Mouse (Mus musculus) cerebellum, postnatal 4 days (tissue): Measurements from ENCODE around the gene Nckap1l.

Source experiments
- DNase-seq, 2 experiments: peaks; one replicate each; pipeline ENCODE4 v3.0.0; 2022; ENCODE audit warnings: low spot score in 2 of 2, mixed read lengths in 1 of 2

Gene Nckap1l

GRCm38 (mm10) chr15:103500723-103501122, 47.1 kb downstream of the Nckap1l start:
- DNase-seq, result no peak

DNA sequence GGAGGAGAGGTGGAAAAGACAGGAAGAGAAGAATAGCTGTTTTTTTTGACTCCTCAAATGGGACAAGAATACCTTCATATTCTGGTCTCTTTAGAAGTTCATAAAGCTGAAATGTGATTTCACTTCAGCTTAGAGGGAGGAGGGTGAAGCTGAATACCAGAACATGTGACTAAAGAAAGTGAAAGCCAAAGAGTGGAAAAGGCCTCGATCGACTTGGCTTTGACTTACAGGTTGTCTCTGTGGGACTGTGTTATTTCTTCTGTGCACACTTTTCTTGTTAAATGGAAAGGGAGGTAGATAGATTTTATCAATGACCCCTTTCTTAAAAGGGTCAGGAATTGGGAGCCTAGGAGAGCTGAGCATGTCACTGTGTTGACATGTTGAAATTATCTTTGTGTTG, 47.6 kb downstream of the Nckap1l start:
- no peak for DNase-seq

- DNase-seq, result peak in 1 of 2 experiments; percentile 60
These were observed 49.0 kb downstream of the Nckap1l start, which contains the start of gene Pde1b for GRCm38 (mm10) chr15:103502435-103503250. Gene Pde1b, plus strand, starts transcription at chr15:103503034.

DNA sequence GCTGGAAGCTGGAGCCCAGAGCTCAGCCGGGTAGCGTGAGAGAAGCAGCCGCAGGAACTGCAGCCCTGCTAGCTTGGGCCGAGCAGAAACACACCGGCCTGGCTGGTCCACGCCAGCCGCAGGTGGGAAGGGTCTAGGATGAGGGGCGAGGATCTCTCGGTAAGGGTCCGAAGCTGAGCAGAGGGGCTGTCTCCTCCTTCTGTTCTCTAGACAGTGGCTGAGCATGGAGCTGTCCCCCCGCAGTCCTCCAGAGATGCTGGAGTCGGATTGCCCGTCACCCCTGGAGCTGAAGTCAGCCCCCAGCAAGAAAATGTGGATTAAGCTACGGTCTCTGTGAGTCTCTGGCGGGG, 49.6 kb downstream of the Nckap1l start:
- DNase-seq, result no peak

DNA sequence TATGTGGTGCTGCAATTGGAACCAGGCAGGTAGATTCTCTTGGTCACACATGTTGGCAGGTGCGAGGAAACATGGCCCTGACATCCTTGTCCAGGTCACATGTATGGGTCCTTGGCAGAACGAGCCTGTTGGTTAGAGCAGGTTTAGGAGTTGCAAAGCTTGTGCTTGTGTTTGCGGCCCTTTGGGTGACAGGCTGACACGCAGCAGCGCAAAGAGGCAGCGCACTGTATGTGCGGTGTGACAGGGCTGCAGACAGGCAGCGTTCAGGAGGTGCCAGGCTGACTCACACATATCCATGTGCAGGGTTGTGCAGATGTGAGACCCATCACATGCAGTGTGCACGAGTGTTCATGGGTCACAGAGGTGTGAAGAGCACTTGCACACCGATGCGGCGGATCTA, 50.1 kb downstream of the Nckap1l start:
- peak in 1 of 2 experiments; percentile 22 for DNase-seq

DNA sequence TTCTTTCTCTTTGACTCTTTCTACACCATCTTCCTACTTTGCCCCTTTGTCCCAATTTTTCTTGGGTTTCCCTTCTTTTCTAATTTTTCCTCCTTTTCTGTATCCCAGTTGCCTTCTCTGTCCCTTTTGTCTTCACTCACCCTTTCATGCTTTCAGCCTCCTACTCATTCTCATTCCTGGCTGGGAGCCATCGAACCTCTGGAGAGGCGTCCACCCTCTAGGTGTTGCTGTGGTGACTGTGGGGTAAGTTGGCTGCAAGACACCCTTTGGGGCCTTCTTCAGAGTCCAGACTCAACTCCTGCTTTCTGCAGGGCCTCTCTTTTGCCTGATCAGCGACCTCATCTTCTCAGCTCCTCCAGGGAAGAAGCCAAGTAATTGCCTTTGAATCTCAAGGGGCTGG, 55.7 kb downstream of the Nckap1l start:
- DNase-seq, result no peak

DNA sequence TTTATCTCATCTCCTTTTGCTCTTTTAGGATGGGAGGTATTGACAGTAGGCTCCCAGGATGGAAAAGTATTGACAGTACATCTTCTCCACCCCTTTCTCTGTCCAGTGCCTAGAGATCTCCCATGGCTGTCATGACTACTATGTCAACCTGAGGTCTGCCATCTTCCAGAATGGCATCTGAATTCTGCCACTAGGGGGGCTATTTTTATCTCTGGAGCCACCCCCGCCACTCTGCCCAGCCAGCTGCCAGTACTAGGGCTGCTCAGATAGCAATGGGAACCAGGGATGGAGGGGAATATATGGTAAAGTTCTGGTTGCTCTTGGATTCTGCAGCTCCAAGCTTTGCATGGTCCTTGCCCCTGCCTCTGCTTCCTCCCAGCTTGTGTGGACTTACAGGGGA, 58.1 kb downstream of the Nckap1l start:
- no peak for DNase-seq

DNA sequence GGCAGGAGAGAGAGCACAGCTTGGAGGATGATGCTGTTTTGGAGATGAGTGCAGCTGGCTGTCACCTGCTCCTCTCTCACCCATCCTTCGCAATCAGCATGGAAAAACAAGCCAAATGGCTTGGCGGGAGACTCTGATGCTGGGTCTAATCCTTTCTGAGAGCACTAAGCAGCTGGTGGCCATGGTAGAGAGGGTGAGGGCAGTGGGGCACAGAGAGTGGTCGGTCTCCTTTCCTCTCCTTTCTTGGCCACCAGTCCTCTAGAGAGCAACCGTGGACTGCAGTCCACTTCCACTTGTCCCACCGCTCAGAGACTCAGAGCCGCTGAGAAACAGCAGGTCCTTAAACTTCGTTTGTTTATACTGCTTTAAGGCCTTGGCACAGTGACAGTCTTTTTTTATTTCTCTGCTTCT, 60.0 kb downstream of the Nckap1l start:
- peak in 1 of 2 experiments; percentile 46 for DNase-seq

DNA sequence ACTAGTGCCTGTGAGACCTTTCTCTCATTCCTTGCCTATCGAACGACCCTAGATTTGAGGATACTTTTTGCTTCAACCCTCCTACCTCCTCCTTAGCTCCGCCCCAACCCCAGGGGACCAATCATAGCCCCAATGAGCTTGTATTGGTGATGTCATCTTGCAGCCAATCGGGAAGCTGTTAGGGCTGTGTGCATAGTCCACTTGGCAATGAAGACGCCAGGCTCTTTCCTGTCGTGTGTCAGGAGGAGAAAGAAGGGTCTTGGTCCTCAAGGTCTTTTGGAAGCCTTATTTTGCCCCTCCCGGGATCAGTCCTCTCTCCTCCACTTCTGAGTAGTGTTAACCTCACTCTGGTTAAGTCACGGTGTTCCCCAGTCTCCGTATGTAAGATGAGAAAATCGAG, 60.5 kb downstream of the Nckap1l start:
- peak in 1 of 2 experiments; percentile 80 for DNase-seq

DNA sequence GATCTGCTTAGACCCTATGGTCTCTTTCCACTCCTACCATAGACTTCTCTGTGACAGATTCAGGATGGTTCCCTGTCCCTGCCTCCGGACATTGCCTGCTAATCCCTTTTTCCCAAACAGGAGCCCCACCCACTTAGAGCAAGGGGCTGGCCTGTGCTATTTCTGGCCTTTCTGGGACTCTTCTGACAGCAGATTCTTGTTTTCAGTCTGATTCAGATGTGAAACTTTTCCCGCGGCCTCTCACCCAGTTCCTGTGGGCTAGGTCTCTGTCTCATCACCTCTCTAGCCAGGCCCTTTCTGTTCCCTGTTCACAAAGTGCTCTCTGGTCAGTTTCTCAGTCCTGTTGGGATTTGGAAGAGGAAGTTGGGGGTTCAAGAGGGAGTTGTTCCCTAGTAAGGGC, 61.3 kb downstream of the Nckap1l start:
- DNase-seq, result no peak

GRCm38 (mm10) chr15:103518600-103519385, 65.2 kb downstream of the Nckap1l start:
- peak in 1 of 2 experiments; percentile 59 for DNase-seq

GRCm38 (mm10) chr15:103519386-103520378, 66.1 kb downstream of the Nckap1l start:
- peak in 1 of 2 experiments; percentile 41 for DNase-seq

- no peak for DNase-seq
These were observed 69.0 kb downstream of the Nckap1l start for GRCm38 (mm10) chr15:103522458-103523099.

DNA sequence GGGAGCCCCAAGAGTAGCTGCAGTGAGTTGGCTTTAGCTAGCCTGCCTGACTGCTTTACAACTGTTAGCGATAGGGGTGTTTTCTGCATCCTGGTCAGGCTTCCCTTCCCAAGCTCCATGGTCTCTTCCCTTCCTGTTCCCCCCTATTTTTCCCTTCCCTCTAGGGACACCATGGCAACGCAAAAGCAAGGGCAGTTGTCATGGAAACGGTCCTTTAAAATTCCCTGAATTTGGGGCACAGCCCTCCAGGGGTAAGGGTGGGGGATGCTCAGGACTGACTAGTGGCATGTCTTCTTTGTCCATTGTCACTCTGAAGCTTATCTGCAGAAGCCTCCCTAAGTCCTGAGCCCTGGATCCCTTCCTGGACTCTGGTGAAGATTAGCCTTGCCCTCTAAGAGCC, 69.6 kb downstream of the Nckap1l start:
- no peak for DNase-seq

GRCm38 (mm10) chr15:103530372-103530771, 76.8 kb downstream of the Nckap1l start:
- DNase-seq, result peak; percentile 42 to 62

DNA sequence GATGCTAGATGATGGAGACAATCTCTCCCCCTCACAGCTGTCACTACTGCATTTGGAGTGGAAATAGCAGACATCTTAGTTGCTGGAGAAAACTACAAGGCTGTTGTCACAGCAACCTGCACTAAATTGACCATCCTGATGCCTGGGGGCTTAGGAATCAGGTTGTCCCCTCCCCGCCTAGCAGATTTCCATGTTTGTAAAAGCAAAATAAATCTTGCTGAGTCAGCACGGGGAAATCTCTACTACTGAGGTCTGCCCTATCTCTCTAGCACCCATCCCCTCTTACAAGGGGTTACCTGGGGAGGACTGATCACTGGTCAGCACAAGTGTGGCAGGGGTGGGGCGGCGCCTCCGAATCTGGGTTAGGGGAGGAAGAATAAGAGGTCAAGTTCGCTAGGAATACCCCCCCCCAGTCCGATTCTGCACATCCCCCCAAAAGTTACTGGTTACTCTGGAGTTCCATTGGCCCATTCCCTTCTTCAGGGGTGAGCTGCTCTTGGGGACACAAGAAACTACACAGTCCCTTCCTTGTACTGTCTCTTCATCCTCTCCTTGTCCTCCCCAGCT, 80.5 kb downstream of the Nckap1l start:
- peak in 1 of 2 experiments; percentile 19 for DNase-seq

DNA sequence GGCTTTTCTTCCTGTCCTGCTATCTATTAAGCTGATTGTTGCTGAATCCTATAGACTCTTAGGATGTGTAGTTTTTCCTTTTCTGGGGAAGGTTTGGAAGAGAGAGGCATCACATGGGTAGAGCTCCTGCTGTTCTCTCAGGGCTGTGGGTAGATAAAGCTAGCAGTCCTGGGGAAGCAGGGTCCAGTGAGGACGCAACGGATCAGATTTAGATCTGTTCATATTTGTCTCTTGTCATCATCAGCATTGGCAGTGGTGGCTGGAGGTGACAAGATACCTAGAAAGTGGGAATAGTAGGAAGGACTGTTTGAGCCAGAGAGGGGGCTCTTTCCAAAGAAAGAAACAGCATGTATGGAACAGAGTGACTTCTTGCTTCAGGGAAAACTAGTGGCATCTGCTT, 81.4 kb downstream of the Nckap1l start:
- DNase-seq, result no peak

DNA sequence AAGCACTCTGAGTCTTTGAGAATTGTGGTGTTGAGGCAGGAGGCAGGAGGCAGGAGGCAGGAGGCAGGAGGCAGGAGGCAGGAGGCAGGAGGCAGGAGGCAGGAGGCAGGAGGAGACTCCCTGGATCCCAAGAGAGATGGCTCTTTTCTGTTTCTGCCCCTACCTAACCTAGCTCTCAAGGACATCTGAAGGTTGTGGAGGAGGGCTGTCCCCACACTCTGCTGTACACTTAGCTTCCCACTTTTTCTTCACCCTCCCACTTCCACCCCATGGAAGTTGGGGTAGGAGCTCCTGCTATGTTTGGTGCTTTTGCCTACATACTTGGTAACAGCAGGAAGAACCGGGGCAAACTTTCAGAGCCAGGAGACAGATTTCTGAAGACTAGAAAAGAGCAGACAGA, 82.2 kb downstream of the Nckap1l start:
- peak in 1 of 2 experiments; percentile 8 for DNase-seq

DNA sequence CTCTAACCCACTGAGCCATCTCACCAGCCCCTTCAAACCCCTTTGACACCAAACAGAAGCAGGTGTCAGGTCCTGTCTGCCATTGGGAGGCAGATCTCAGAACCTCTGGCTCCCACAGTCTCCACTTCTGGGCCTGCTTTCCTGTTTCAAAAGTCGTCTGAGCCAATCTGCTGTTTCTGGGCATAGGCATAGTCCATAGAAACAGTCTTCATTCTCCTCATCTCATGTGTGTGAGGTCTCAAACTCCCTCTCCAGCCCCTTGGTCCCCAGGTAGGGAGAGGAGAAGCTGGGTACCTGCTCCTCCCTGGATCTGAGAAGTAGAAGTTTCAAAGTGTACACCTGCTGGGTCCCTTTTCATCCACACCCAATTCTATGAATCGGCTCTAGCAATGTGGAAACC, 82.9 kb downstream of the Nckap1l start:
- peak in 1 of 2 experiments; percentile 10 for DNase-seq

DNA sequence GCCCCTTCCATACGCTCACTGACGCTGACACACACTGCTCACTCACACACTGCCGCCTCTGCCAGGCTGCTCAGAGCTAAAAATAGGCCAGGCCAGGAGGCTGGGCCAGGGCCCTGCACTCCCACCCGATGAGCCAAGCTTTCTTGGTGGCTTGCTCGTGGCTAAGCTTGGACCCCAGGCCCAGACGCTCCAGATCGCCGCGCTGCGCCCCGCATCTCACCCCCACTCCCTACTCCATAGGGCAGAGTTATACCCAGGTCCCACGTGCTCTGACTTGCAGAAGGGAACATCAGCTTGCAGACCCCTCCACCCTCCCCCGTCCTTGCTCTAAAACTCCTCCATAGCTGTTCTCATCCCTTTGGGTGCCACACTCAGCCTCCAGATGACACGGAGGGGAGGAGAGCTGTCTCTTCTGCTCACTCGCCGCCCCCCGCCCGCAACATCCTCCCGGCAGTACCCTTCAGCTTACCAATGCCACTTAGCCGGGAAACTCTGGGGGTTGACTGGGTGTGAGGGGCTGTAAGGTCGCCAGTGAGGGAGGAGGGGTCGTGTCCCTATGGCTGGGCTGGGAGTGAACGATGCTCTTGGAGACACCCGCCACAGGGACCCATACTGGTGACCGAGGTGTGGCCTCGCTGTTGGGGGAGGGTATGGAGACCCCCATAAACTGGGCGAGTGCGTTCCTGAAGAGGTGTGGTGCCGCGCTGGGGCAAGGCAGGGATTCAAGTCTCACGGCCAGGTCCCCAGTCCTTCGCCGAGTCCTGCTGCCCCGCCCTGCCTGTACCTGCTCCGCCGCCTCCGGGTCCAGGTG, 83.6 kb downstream of the Nckap1l start:
- no peak for DNase-seq
